Comparison of ENCODE assay signal across 7 mouse cellular contexts in the genomic region with DNA sequence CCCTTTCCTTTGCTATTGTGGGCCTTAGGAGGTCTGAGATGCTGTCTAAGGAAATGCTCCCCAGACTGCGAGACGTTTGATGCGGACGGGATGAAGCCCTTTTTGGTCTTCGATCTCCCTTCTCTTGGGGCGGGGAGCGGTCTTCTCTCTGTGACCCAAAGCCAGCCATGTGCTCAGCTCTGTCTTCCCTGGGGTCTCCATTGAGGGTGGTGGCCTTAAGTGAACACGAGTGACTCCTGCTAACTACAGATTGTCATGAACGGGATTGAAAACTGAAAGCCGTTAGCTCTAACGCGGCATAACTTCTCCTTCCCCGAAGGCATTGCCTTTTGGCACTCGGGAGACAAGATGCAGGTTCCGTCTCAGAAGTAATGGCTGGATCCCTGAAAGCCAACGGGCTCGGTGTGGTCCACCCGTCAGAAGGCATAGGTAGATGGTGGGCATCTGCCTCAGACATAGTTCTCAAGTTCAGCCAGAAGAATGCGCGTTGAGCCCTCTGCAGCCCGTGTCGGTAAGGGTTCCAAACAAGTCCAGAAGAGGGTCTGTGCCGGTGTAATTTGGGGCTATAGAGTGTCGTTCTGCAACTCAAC. TPM values are rescaled to one million over a fixed set of nuclear protein-coding genes. Genes with fewer than 3 reads are reported as not detected.
DNase-seq lines count a peak whose midpoint lies in the region; ATAC-seq and TF ChIP-seq lines count a peak whose summit lies in the region.

No protein-coding gene starts in this region.

- peak overlapping the region; percentile 83 for H3K4me2 ChIP-seq in embryonic facial prominence, embryonic 13.5 days
- peak overlapping the region; percentile 76 for H3K4me2 ChIP-seq in midbrain, embryonic 16.5 days (ENCODE audit: low read length)

- peak; percentile 27 for DNase-seq in lung, adult 2 months
- no peak for DNase-seq in lung, postnatal 25 days (ENCODE audit: low spot score)
- DNase-seq in T-cell, adult 2 months (ENCODE audit: low spot score), result no peak
- no peak for DNase-seq in right cerebral cortex, postnatal 14 days

- H3K4me1 ChIP-seq in lung, adult 2 months (ENCODE audit: control insufficient read depth, insufficient read depth, low read length), result peaks cover 3% of the 10 kb centered on the region
- peaks cover 43% of the 10 kb centered on the region for H3K4me1 ChIP-seq in embryonic facial prominence, embryonic 13.5 days
- H3K4me1 ChIP-seq in midbrain, embryonic 16.5 days (ENCODE audit: control insufficient read depth, insufficient read depth, low read length), result peaks cover 34% of the 10 kb centered on the region

- 0 out of 2 replicates have a peak, but pooled peaks have one; percentile 2 for ATAC-seq in embryonic facial prominence, embryonic 13.5 days (ENCODE audit: insufficient number of reproducible peaks, insufficient read depth, low FRiP score, low TSS enrichment, low read depth)
- ATAC-seq in inflammation-experienced regulatory T-cells, adult 6 months, result peak; percentile 36
- peak; percentile 16; the same call in 1 of the 2 replicates for ATAC-seq in midbrain, embryonic 16.5 days

- H3K9ac ChIP-seq in embryonic facial prominence, embryonic 13.5 days, result peak overlapping the region; percentile 97
- peak overlapping the region; percentile 70 for H3K9ac ChIP-seq in midbrain, embryonic 16.5 days (ENCODE audit: low read depth, low read length)

- WGBS in lung, adult 2 months, result 1% methylated on average over 24 of the region's 24 CpGs
- under 1% methylated on average over 24 of the region's 24 CpGs for WGBS in embryonic facial prominence, embryonic 13.5 days
- under 1% methylated on average over 24 of the region's 24 CpGs for WGBS in midbrain, embryonic 16.5 days

- H3K27ac ChIP-seq in embryonic facial prominence, embryonic 13.5 days, result peak overlapping the region; percentile 81
- peak overlapping the region; percentile 50 for H3K27ac ChIP-seq in midbrain, embryonic 16.5 days (ENCODE audit: low read length)

- no peak for TF ChIP-seq CTCF in lung, adult 2 months (IDR thresholded peaks at IDR 0.05; ENCODE audit: insufficient read depth, low read length)

- no peaks in the 10 kb centered on the region for H3K27me3 ChIP-seq in embryonic facial prominence, embryonic 13.5 days
- H3K27me3 ChIP-seq in midbrain, embryonic 16.5 days (ENCODE audit: control insufficient read depth, insufficient read depth, low read depth, low read length), result no peaks in the 10 kb centered on the region

- H3K9me3 ChIP-seq in embryonic facial prominence, embryonic 13.5 days, result no peaks in the 10 kb centered on the region
- no peaks in the 10 kb centered on the region for H3K9me3 ChIP-seq in midbrain, embryonic 16.5 days (replicated peaks; ENCODE audit: control insufficient read depth, low read length, poor library complexity, severe bottlenecking)

- H3K36me3 ChIP-seq in embryonic facial prominence, embryonic 13.5 days, result peaks cover 43% of the 10 kb centered on the region
- H3K36me3 ChIP-seq in midbrain, embryonic 16.5 days (ENCODE audit: control insufficient read depth, insufficient read depth, low read length), result peaks cover 22% of the 10 kb centered on the region

- H3K4me3 ChIP-seq in lung, adult 2 months (replicated peaks; ENCODE audit: extremely low read depth, low read depth, low read length), result peak overlapping the region; percentile 80
- peak overlapping the region; percentile 73 for H3K4me3 ChIP-seq in embryonic facial prominence, embryonic 13.5 days
- peak overlapping the region; percentile 67 for H3K4me3 ChIP-seq in midbrain, embryonic 16.5 days (ENCODE audit: low read depth, low read length)

- no peak for TF ChIP-seq POLR2A in lung, adult 2 months (IDR thresholded peaks at IDR 0.05; ENCODE audit: borderline replicate concordance, extremely low read depth, low read depth, low read length)

RNA-seq across cellular contexts. Expression of a gene that starts 17.8 kb away (rescaled TPM):
- polyA plus RNA-seq in lung, adult 2 months (2012; rRNA removed), result 33.6 and 41.2 TPM in 2 replicates
- 7.1 and 7.9 TPM in 2 replicates for polyA plus RNA-seq in embryonic facial prominence, embryonic 13.5 days (2015; fragmentation: Nextera tagmentation; extraction: Ambion mirVana)
- under 1 TPM in 2 of 3 experiments, not detected in 1; 0.24 to 0.32 TPM for polyA plus RNA-seq in inflammation-experienced regulatory T-cells, adult 6 months (2017; shearing (Covaris generic))
- 26.4 and 29.3 TPM in 2 replicates for polyA plus RNA-seq in midbrain, embryonic 16.5 days (2015; fragmentation: Nextera tagmentation; extraction: Ambion mirVana)

RNA-seq across cellular contexts. Expression of a gene that starts 18.6 kb away (rescaled TPM):
- polyA plus RNA-seq in lung, adult 2 months (2012; rRNA removed), result 2.8 and 5.6 TPM in 2 replicates
- 0.69 and 0.80 TPM in 2 replicates for polyA plus RNA-seq in embryonic facial prominence, embryonic 13.5 days (2015; fragmentation: Nextera tagmentation; extraction: Ambion mirVana)
- polyA plus RNA-seq in inflammation-experienced regulatory T-cells, adult 6 months (2017; shearing (Covaris generic)), result not detected
- 3.7 and 4.4 TPM in 2 replicates for polyA plus RNA-seq in midbrain, embryonic 16.5 days (2015; fragmentation: Nextera tagmentation; extraction: Ambion mirVana)

RNA-seq across cellular contexts. Expression of a gene that starts 45.1 kb away (rescaled TPM):
- 82.2 and 87.8 TPM in 2 replicates for polyA plus RNA-seq in lung, adult 2 months (2012; rRNA removed)
- 4.2 and 4.3 TPM in 2 replicates for polyA plus RNA-seq in embryonic facial prominence, embryonic 13.5 days (2015; fragmentation: Nextera tagmentation; extraction: Ambion mirVana)
- polyA plus RNA-seq in inflammation-experienced regulatory T-cells, adult 6 months (2017; shearing (Covaris generic)), result 1 to 10 TPM; 3.4 to 9.3 (median 3.9) TPM
- 0.93 and 1.2 TPM in 2 replicates for polyA plus RNA-seq in midbrain, embryonic 16.5 days (2015; fragmentation: Nextera tagmentation; extraction: Ambion mirVana)
